Mouse (Mus musculus) layer of hippocampus, adult 18-20 months (tissue): Measurements from ENCODE around the gene Vmn1r3. TPM values are rescaled to one million over a fixed set of nuclear protein-coding genes. Genes with fewer than 3 reads are reported as not detected.
"Not testable (repeated sequence)": the region's sequence is repeated elsewhere in the genome, so short reads cannot be mapped to it uniquely, and the experiment has no call there.

Experiments used
- DNase-seq, 2 experiments: peaks; one replicate each; pipeline ENCODE4 v3.0.0; 2022; ENCODE audit warnings: low spot score in 2 of 2
- total RNA-seq, 2 experiments: library from RNA; stranded (reverse); gene quantifications; 2 replicates each; pipeline ENCODE4 v1.2.3; 2021

The Vmn1r3 gene
- total RNA-seq, 2 experiments from 2014 or later, result not detected

DNA sequence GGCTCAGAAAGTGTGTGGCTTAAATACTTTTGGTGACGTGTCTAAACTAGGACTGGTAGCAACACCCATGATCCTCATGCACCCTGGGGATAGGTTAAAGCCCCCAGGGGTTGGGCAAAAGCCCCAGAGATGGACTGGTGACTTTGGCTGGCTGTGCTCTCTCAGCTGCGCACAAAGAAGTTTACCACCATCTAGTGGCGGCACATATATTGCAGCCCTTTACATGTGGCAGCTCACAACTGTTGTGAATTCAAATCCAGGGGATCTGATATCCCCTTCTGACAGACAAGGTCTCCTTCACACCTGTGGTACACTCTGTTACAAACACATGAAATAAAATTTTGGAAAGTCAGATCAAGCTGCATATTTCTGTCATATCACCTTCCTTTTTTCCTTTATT, 37.2 kb downstream of the Vmn1r3 start:
- DNase-seq, result not testable (repeated sequence)

Other genes starting within 250 kb of the Vmn1r3 start
- not detected for gene Vmn1r2, start 18.0 kb downstream of the Vmn1r3 start, total RNA-seq